Mouse (Mus musculus) neural tube, embryonic 11.5 days (tissue): ENCODE data around the gene Gm30302. TPM values are rescaled to one million over a fixed set of nuclear protein-coding genes. Genes with fewer than 3 reads are reported as not detected.

Experiments
- ATAC-seq: fragments of 200-750 bp; cut with Nextera tagmentation; 2 replicates; pipeline ENCODE4 v1.8.0; 2017; ENCODE audit warnings: moderate number of reproducible peaks, mild to moderate bottlenecking, moderate TSS enrichment, moderate library complexity; ENCODE audit not compliant: insufficient read depth, low FRiP score, low TSS enrichment
- DNase-seq: peaks from one replicate; pipeline ENCODE4 v3.0.0-alpha.2; 2015; ENCODE audit warnings: low spot score
- H3K27ac ChIP-seq: fragments of 300-500 bp; sonication (generic); 2 replicates; pipeline ENCODE4 v1.5.1; 2014; ENCODE audit warnings: low read depth, mild to moderate bottlenecking, low read length
- H3K27me3 ChIP-seq: fragments of 300-500 bp; sonication (generic); 2 replicates; pipeline ENCODE4 v1.6.1; 2014; ENCODE audit warnings: mild to moderate bottlenecking, low read length, mixed read lengths; ENCODE audit not compliant: control insufficient read depth, insufficient read depth
- H3K36me3 ChIP-seq: fragments of 300-500 bp; sonication (generic); 2 replicates; pipeline ENCODE4 v1.6.1; 2014; ENCODE audit warnings: mild to moderate bottlenecking, low read length, moderate library complexity, mixed read lengths; ENCODE audit not compliant: control insufficient read depth, insufficient read depth
- H3K4me1 ChIP-seq: fragments of 300-500 bp; sonication (generic); 2 replicates; pipeline ENCODE4 v1.6.1; 2014; ENCODE audit warnings: low read length, mixed read lengths; ENCODE audit not compliant: control insufficient read depth, insufficient read depth
- H3K4me2 ChIP-seq: fragments of 300-500 bp; sonication (generic); 2 replicates; pipeline ENCODE4 v1.6.1; 2014; ENCODE audit warnings: low read depth, mild to moderate bottlenecking, moderate library complexity
- H3K4me3 ChIP-seq: fragments of 300-500 bp; sonication (generic); 2 replicates; pipeline ENCODE4 v1.5.1; 2014; ENCODE audit warnings: low read depth, low read length
- H3K9ac ChIP-seq: fragments of 300-500 bp; sonication (generic); 2 replicates; pipeline ENCODE4 v1.6.1; 2014; ENCODE audit warnings: mild to moderate bottlenecking, low read length
- H3K9me3 ChIP-seq: fragments of 300-500 bp; sonication (generic); 2 replicates; pipeline ENCODE4 v1.6.1; 2016; ENCODE audit warnings: low read length; ENCODE audit not compliant: control insufficient read depth
- WGBS: fragments of 180-500 bp; shearing (Covaris S2); extraction: QIAGEN DNeasy Blood & Tissue Kit; methylation state at CpG from one replicate; pipeline ENCODE4 v1.1.7; 2014; 5-methylcytosine and 5-hydroxymethylcytosine counted together
- polyA plus RNA-seq: library from polyadenylated mRNA; unstranded; fragments of >200 nt; fragmentation: Nextera tagmentation; extraction: Ambion mirVana; gene quantifications from 2 replicates; pipeline ENCODE4 v1.2.1, GENCODE M21; 2014

The Gm30302 gene
- polyA plus RNA-seq, 1 experiment from 2014 or later, result not detected

DNA sequence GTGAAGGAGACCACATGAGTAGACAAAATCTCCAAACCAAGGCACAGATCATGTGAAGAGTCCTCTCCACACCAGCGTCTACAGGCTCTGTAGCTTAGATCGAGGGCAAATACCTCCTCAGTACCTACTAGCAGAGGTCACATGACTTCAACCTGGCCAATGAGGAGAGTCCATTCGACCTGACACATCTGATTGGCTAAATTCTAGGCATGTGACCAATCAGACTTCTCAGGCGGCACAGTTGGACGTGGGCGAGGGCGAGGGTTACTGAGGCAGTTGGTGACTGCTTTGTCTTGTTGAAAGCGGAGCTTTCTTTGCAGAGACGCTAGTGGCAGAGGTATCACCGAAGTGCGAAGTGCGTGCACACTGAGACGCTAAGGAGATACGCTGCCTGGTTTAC lies 36.6 kb downstream of the Gm30302 start:
- no peak overlapping the region for H3K4me3 ChIP-seq
- no peak overlapping the region for H3K9ac ChIP-seq
- H3K4me1 ChIP-seq, result no peaks in the 10 kb centered on the region
- H3K9me3 ChIP-seq, result no peaks in the 10 kb centered on the region
- 91% methylated on average over 14 of the region's 14 CpGs for WGBS
- H3K27ac ChIP-seq, result no peak overlapping the region
- no peak for ATAC-seq
- H3K4me2 ChIP-seq, result no peak overlapping the region
- DNase-seq, result no peak
- H3K36me3 ChIP-seq, result no peaks in the 10 kb centered on the region
- H3K27me3 ChIP-seq, result no peaks in the 10 kb centered on the region

DNA sequence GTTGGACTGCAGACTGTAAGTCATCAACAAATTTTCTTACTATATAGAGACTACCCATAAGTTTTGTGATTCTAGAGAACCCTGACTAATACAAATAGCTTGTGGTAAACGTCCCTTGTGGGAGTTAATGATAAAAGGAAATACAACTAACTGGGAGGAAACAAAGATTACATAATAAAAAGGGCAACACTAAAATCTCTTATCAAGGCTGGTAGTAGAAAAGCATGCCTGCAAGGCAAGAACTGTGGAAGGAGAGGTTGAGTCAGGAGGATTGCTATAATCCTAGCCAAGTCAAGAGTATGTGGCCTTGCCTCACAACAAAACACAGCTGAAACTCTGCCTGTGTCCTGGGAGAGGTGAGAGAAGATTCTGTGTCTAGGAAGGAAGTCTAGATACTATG lies 38.1 kb downstream of the Gm30302 start:
- 60% methylated on average over 1 of the region's 1 CpGs for WGBS
- no peaks in the 10 kb centered on the region for H3K4me1 ChIP-seq
- H3K36me3 ChIP-seq, result no peaks in the 10 kb centered on the region
- no peaks in the 10 kb centered on the region for H3K27me3 ChIP-seq
- no peak overlapping the region for H3K4me2 ChIP-seq
- DNase-seq, result no peak
- no peak overlapping the region for H3K9ac ChIP-seq
- H3K9me3 ChIP-seq, result no peaks in the 10 kb centered on the region
- no peak for ATAC-seq
- H3K27ac ChIP-seq, result no peak overlapping the region
- no peak overlapping the region for H3K4me3 ChIP-seq

DNA sequence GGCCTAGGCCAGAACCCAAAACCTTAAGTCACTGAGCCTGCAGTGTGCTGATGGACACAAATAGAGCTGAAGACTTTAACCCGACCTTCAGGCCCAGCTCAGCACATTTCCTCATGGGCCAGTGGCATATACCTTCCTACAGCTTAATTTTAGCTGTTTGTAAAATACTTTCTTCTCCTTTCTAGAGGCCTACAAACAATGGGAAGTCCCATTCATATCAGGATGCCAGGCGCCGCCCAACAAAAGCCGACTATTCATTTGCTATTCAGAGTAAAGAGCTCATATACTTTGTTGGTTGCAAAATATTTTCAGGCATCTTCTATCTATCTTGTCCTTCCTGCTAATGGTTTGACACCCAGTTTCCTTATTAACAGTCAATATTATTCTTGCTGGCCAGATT lies 40.8 kb downstream of the Gm30302 start:
- Histone ChIP-seq H3K9ac (no peak overlapping the region), H3K27ac (no peak overlapping the region), H3K27me3 (no peaks in the 10 kb centered on the region), H3K4me1 (no peaks in the 10 kb centered on the region), H3K36me3 (no peaks in the 10 kb centered on the region), H3K9me3 (no peaks in the 10 kb centered on the region), H3K4me2 (no peak overlapping the region), H3K4me3 (no peak overlapping the region)
- ATAC-seq (no peak), DNase-seq (no peak)
- WGBS, result 85% methylated on average over 4 of the region's 4 CpGs

DNA sequence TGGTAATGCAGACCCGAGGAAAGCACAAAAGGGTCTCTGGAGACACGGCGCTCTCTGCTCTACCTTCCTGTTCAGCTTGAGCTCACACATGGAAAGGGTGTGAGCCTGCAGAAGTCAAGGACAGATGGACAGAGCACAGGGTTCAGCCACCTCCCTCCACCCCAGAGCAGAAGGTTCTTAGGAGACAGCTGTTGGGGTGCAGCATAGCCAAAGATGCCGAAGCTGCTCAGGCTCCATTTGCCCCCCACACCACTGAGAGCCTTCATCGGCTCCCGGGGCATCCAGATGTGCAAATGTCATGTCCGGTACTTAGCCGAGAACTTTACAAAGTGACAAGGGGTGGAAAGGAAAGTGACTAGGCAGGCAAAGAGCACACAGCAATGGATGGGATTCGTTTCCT lies 42.2 kb downstream of the Gm30302 start:
- Histone ChIP-seq H3K4me2 (no peak overlapping the region), H3K4me1 (no peaks in the 10 kb centered on the region), H3K9ac (no peak overlapping the region), H3K36me3 (no peaks in the 10 kb centered on the region), H3K9me3 (no peaks in the 10 kb centered on the region), H3K4me3 (no peak overlapping the region), H3K27ac (no peak overlapping the region), H3K27me3 (no peaks in the 10 kb centered on the region)
- WGBS, result 88% methylated on average over 9 of the region's 9 CpGs
- DNase-seq (no peak), ATAC-seq (no peak)

DNA sequence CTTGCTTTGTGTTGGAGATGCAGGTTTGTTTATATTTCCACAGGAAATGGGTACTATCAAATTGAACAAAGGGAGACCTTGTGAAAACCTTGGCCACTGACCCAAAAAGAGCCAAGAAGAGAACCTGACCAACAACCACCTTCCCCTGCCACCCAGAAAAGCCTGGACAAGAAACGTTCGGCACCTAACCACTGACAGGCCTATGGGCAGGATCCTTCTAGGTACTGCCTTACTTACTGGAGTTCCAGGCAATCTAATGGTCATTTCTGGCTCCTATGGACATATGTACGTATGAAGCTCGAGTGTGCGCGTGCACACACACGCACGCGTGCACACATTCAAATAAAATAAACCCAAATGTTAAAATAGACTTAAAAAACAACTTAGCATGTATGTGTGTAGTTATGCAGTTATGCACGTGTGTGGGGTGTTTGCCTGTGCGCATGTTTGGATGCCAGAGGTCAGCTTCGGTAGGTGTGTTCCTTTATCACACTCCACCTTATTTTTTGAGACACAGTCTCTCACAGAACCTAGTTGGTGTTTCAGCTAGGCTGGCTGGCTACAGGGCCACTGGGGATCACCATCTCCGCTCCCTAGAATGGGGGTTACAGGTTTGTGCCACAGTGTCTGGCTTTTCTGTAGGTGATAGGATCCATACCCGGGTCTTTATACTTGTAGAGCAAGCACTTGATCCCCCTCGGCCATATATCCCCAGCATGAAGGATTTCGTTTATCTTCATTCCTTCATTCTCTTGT lies 57.3 kb downstream of the Gm30302 start:
- Histone ChIP-seq H3K4me3 (no peak overlapping the region), H3K27ac (no peak overlapping the region), H3K36me3 (no peaks in the 10 kb centered on the region), H3K9me3 (no peaks in the 10 kb centered on the region), H3K27me3 (no peaks in the 10 kb centered on the region), H3K4me1 (no peaks in the 10 kb centered on the region), H3K9ac (no peak overlapping the region), H3K4me2 (no peak overlapping the region)
- ATAC-seq (no peak), DNase-seq (no peak)
- 93% methylated on average over 16 of the region's 16 CpGs for WGBS

DNA sequence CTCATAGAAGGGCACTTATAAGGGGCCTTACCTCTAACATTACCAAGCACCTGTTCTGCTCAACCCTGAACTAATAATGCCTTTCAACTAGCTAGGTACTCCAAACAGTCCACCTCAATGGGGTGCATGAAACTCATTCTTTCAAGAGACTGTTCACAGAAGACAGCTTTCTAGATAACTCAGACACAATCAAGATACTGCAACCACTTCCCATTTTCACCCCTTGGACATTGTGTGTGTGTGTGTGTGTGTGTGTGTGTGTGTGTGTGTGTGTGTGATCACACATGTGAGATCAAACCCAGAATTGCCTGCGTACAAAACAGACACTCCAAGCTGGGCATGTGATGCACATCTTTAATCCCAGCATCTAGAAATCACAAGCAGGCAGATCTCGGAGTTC lies 60.8 kb downstream of the Gm30302 start:
- Histone ChIP-seq H3K4me3 (no peak overlapping the region), H3K4me2 (no peak overlapping the region), H3K27me3 (no peaks in the 10 kb centered on the region), H3K36me3 (peaks cover 10% of the 10 kb centered on the region), H3K4me1 (no peaks in the 10 kb centered on the region), H3K9ac (no peak overlapping the region), H3K27ac (no peak overlapping the region), H3K9me3 (no peaks in the 10 kb centered on the region)
- ATAC-seq (no peak), DNase-seq (no peak)
- 91% methylated on average over 2 of the region's 2 CpGs for WGBS

DNA sequence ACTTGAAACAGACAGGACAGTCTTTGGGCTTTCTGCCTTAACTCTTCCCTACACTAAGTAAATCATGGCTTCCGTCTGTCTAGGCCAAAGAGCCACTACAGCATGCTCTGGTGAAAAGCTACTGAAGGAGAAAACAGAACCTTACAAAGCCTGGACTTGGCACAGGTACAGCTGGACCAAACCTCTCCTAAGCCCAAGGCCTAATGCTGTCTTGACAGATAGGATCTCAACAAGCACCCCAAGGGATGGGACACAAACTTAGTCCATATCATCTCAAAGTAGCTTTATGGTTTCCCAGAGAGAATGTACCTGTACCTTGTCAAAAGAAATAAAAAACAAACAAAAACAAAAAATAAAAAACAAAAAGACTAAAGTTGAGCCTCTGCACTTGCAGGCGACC lies 62.4 kb downstream of the Gm30302 start:
- Histone ChIP-seq H3K27me3 (no peaks in the 10 kb centered on the region), H3K4me1 (no peaks in the 10 kb centered on the region), H3K4me2 (no peak overlapping the region), H3K4me3 (no peak overlapping the region), H3K9me3 (no peaks in the 10 kb centered on the region), H3K9ac (no peak overlapping the region), H3K27ac (no peak overlapping the region), H3K36me3 (peaks cover 17% of the 10 kb centered on the region)
- no peak for ATAC-seq
- WGBS, result 94% methylated on average over 2 of the region's 2 CpGs
- no peak for DNase-seq

Other genes with a start within 250 kb of the Gm30302 start
- 0.24 and 0.28 TPM in 2 replicates for gene Omd, start 216.5 kb downstream of the Gm30302 start, polyA plus RNA-seq
- 2.3 and 3.9 TPM in 2 replicates for gene Ogn, start 191.0 kb downstream of the Gm30302 start, polyA plus RNA-seq
- 25.8 and 30.8 TPM in 2 replicates for gene Cenpp, start 146.2 kb downstream of the Gm30302 start, polyA plus RNA-seq
- 19.1 and 20.3 TPM in 2 replicates for gene Nol8, start 145.9 kb downstream of the Gm30302 start, polyA plus RNA-seq
- 110 and 123 TPM in 2 replicates for gene Iars, start 116.9 kb downstream of the Gm30302 start, polyA plus RNA-seq